Mouse (Mus musculus) hematopoietic stem cell, adult 5-6 weeks (primary cell): ENCODE measurements around the gene Nol12. TPM values are rescaled to one million over a fixed set of nuclear protein-coding genes. Genes with fewer than 3 reads are reported as not detected.

Experiments used
- ATAC-seq, 2 experiments: fragments of 125-278 bp in 1 of 2; replicated peaks in 1 of 2; 2 replicates each; pipeline ENCODE4 v1.8.0; 2016 to 2017; ENCODE audit warnings: inconsistent platforms in 2 of 2, mild to moderate bottlenecking in 2 of 2, moderate number of reproducible peaks in 2 of 2, low read depth in 1 of 2, moderate TSS enrichment in 1 of 2; ENCODE audit not compliant: low FRiP score in 2 of 2, poor library complexity in 2 of 2, severe bottlenecking in 2 of 2, insufficient read depth in 1 of 2, low TSS enrichment in 1 of 2
- total RNA-seq: library from RNA; stranded (forward); fragments of 172-1452, 232-1000 nt; gene quantifications from 2 replicates; pipeline ENCODE4 v1.2.3, GENCODE M21; 2017

Nol12 gene
- total RNA-seq, 1 experiment from 2014 or later: 37.5 TPM

DNA sequence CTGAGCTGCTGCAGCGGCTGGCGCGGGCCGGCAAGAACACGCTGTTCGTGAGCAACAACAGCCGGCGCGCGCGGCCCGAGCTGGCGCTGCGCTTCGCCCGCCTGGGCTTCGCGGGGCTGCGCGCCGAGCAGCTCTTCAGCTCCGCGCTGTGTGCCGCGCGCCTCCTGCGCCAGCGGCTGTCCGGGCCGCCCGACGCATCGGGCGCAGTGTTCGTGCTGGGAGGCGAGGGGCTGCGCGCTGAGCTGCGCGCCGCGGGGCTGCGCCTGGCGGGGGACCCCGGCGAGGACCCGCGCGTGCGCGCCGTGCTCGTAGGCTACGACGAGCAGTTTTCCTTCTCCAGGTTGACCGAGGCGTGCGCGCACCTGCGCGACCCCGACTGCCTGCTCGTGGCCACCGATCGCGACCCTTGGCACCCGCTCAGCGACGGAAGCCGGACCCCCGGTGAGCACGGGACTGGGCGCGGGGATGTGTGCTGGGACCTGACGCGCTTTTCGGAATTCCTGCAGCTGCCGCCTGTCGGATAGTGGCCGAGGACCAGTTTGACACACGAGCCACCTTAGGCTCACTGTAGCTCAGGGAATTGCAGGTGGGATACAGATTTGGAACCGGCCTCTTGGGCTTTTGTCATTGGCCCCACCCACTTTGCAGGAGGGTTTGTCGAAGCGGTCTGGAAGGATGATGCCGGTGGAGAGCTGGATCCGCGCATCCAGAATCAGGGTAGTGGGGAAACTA is 20.5 kb upstream of the Nol12 start:
- ATAC-seq: no peak

DNA sequence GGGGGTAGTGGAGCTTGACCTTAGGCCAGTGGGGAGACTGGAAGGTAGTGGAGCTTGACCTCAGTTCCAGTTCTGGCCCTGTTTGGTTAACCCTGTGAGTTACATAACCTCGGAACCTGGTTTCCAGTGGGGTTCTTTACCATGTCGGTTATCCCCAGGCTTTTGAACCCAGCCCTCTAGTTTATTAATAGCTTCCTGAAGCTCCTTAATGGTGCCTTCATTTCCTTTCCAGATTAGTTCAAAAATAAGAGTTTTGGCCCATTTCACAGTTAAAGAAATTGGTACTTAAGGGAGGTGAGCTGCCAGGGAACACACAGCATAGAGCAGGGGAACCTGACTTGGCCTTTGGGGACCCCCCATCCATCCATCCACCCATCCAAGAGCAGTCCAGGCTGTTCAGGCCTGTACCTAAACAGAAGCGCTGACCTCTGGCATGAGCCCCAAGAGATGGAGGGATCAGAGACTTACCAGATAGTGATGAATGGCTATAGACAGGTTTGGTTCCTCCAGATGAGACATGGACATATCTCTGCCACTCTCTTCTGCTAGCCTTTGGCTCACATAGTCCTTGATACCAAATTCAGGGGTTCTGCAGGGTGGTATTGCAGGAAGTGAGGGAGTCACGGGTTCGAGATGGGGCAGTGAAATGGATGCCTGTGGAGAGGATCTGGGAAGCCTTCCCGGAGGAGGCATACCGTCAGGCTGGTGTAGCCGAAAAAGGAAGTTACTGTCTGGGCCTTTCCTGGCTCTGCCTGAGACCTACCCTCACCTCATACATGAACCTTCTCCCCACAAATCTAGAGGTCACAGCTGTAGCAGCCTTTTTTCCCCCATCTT is 19.7 kb upstream of the Nol12 start:
- ATAC-seq: no peak

DNA sequence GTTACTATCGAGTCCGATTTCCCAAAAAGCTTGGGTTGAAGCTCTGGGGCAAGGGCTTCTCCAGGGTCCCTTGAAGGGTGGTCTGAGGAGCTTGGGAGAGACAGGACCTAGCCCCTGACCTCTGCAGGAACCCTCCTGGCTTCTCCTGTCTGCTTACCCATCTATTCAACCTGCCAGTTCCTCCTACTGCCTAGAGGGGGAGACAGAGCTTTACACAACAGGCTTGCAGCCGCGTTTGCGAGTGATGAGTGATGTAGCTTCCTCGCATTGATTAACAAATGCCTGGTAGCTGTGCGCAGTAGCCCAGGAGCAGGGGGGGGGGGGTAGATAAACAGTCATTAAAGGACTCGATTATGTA is 19.1 kb upstream of the Nol12 start:
- ATAC-seq: peak; percentile 47 to 68

DNA sequence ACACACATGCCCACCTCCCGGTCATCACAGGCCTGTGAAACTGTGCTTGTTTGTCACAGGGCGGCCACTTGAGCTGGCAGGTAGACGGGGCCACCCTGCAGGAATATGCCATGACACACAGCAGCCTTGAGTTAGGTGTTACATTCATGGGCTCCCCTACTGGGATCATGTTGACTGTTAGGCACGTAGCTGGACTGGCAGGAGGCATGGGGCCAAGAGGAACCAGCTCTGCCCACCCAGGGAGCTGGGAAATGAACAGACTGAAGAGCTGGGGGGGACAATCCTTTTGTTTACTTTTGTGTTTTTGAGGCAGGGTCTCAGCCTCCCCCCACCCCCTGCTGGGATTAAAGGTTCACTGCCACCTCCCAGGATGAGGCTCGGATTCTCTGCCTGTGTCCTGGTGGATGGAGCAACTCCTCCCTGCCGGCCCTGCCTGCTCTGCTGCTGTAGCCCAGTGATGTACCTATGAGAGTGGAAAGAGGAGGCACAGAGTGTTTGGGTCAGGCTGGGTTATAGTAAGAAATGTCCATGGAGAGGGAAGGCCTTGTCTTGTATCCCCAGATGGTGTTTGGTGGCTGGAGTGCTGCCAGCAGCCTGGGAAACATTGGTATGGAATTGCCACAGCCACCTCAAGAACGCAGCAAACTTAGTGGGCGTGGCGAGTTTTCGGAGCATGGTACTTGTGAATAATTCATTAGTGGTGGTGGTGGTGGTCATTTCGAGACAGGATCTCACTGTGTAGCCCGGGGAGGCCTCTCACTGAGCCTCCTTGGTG is 18.5 kb upstream of the Nol12 start:
- ATAC-seq: no peak

DNA sequence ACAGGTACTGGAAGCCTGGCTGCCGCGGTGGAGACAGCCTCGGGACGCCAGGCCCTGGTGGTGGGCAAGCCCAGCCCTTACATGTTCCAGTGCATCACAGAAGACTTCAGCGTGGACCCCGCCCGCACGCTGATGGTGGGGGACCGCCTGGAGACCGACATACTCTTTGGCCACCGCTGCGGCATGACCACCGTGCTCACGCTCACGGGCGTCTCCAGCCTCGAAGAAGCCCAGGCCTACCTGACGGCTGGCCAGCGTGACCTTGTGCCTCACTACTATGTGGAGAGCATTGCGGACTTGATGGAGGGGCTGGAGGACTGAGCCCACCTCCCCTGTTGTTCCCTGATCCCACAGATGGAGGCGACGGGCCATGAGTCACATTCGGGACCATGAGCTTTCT is 16.6 kb upstream of the Nol12 start:
- ATAC-seq: no peak

DNA sequence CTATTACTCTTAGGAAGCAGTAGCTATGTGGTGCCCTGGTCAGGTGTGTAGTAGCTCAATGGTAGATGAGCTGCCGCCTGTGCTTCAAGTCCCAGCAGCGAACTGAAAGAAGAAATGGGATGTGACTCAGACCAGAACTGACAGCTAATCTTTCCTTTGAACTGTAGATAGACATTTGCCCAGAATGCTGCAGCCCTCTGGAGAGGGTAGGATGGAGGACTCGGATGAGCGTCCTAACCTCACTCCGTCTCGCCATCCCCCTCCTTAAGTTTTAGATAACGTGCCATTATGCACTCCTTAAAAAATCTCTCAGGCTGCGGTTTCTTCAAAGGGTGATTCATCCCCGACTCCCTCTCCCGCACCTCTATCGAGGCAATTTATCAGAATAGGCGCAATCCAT is 14.8 kb upstream of the Nol12 start:
- ATAC-seq: no peak

DNA sequence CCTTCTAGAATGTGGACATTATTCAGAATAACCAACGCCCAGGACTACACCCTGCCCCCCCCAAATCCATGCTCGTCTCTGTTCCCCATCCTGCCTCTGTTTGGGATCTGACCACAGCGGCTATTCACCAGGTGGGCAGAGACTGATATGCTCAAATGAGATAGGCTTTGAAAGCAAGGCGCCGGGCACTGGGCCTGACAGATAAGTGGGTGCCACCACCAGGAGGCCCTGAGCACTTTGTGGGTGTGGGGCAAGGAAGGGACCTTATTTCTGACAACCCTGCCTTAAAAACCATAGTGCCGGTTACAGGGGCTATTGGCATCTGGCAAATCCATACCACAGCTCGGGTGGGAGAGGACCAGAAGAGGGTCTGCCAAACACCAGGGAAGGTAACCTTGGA is 12.0 kb upstream of the Nol12 start:
- no peak; a peak in 1 of 4 replicates for ATAC-seq

DNA sequence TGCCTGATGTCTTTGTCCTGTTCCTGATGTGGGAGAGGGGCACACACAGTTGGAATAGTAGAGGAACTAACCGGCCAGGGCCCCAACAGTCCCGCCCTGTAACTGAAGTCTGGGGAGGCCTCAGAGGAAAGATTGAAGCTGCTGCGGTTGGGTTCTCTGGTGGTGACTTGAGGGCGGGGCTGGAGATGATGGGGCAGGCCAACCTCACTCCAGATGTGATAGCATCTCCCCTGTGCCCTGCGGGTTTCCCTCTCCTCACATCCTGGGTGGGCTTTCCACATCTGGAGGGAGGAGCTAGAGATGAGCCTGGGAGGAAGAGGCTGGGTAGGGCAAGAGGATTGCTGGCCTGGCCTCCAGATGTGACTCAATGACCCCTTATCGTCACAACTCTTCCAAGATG is 11.1 kb upstream of the Nol12 start:
- ATAC-seq: peak; percentile 43 to 59

DNA sequence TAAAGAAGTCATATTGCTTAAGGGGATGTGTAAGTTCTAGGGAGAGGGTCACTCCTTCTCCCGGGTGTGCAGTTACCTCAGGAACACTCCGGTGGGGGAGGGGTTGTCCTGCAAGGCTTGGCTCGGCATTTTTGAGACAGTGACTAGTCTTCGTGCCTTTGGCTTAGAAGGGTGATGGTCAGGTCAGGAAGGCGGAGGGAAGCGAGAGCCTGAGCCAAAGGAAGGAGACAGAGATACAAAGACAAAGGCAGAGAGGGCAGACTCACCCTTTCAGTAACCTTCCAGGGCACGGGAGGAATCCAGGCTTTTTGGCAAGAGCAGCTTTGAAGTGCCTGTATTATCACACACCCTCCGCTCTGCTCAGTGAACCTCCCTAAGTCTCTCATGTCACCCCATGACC is 9.6 kb upstream of the Nol12 start:
- no peak for ATAC-seq

DNA sequence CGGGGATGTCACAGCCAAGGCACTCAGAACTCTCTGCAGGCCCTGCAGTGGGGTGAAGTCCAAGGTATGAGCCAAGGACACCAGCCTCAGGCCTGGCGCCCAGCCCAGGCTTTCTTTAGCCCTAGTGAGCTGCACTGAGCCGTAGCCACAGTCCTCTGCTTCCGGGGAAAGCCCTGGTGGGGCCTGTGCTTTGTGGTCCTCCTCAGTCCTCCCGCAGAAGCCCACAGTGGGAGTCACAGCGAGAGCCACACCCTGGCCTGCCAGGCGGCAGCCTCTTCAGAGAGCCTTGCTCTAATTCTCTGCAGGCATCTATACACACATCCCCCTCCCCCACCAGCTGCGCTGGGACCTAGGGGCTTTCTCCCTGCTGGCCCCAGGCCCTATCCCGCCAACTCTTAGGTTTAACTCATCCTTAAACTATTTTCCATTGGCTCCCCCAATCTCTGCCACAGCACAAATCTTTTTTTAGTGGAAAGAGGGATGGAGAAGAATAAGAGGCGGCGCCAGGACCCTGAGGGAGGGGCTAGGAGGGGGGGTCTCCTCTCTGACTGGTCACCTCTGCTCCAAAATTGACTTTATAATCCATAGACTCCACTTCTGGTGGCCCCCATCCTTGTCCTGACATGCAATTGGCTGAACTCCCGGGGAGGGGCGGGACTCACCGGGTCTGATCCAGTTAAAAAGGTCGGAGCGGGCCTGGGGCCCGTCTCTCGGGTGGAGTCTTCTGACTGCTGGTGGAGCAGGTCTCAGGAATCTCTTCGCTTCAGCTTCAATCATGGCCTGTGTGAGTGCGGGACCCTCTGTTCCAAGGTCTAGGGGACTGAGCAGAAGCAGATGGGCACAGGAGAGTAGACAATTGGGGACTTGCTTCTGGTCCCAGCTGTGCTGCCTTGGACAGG is 8.5 kb upstream of the Nol12 start, which contains the start of gene Lgals1:
Lgals1 (plus strand) TSS at position 705 of the 899 bp plus-strand sequence.
- ATAC-seq: peak; percentile 18 to 46; a peak in 2 of 4 replicates

DNA sequence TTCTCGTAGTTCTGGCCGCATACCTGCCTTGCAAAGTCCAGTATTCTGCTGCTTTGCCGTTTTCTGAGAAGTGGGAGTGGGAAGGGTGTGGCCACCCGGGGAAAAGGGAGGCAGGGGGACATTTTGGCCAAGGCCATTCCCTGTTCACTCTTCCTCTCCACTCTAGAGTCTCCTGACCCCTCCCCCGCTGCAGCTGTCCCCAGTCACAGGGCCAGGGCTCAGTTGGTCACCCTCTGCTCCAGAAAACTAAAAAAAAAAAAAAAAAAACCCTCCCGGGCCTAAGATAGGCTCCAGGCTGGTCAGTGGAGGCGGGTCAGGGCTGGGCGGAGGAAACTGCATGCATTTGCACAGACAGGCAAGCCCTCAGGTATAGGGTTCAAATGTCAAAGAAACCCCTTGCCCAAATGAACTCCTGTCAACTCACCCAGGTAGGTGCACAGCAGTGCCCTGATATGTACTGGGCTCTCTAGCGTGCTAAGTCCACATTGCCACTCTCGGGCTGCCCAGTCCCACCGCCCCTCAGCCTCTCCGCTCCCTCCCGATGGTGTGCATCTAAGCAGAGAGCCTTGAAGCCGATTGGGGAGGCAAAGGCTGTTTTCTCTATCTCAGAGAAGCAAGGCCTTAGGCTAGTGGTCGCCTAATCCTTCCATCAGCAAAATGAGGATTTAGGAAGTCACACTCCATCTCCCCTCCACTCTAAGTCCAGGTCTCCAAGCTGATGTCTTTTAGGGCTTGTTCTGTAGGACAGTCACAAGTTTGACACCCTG is 7.5 kb upstream of the Nol12 start:
- ATAC-seq: no peak

DNA sequence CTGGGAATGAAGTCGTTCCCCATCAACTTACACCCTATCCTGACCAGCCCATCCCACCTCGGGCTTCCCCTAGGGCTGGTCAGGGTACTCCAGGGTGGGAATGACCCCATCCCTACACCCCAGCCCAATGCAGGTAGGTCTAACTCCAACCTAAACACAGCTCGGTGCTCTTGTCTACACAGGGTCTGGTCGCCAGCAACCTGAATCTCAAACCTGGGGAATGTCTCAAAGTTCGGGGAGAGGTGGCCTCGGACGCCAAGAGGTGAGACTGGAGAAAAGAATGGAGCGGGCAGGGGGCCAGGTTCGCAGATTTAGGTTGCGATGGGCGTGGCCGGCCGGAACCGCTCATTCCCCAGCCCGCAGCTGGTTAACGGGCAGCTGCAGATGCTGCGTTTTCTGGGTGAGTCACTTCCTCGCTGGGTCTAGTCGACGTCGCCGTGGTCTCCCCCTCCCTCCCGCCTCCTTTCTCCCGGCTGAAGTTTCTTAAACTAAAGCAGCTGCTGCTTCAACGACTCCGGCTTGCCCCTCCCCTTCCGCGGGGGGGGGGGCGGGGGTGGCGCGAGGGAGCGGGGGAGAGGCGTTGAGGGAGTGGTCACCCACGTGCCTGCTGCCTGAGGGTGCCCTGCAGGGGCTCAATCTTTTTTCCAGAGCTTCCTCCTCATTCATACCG is 6.8 kb upstream of the Nol12 start:
- peak; percentile 78 for ATAC-seq

DNA sequence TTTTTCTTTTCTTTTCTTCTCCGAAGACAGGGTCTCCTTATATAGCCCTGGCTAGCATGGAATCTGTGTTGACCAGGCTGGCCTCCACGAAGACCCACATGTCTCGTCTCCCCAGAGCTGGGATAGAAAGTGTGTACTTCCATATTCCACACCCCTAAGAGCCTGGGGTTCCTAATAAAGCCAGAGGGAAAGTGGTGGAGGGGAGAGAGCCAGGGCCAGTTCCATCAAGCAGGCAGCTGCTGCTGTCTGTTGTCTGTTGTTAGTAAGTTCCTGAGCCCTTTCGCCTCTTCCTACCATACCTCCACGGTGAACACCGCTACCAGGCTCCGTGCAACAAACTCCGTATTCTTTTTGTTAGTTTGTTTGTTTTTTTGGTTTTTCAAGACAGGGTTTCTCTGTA is 6.2 kb upstream of the Nol12 start:
- no peak for ATAC-seq

DNA sequence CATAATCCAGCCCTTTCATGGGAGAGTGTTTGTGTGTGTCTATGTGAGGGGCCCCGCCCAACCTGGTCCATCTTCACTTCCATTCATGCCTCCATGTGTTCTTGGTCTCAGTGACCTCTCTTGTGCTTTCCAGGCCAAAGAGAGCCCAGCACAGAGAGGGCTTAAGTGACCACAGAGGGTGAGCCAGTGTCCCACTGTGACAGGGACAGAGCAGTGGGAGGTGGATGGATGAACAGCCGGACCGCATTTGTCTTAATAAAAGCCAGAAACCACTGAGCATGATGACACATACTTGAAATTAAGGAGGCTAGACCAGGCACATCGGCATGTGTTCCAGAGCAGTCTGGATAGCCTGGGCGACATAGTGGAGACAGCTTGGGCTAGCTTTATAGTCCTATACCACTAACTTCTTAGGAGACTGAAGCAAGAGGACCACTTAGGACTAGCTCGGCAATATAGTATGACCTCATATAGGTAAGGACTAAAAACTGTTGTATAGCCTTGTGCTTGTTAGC is 4.5 kb upstream of the Nol12 start:
- no peak for ATAC-seq

DNA sequence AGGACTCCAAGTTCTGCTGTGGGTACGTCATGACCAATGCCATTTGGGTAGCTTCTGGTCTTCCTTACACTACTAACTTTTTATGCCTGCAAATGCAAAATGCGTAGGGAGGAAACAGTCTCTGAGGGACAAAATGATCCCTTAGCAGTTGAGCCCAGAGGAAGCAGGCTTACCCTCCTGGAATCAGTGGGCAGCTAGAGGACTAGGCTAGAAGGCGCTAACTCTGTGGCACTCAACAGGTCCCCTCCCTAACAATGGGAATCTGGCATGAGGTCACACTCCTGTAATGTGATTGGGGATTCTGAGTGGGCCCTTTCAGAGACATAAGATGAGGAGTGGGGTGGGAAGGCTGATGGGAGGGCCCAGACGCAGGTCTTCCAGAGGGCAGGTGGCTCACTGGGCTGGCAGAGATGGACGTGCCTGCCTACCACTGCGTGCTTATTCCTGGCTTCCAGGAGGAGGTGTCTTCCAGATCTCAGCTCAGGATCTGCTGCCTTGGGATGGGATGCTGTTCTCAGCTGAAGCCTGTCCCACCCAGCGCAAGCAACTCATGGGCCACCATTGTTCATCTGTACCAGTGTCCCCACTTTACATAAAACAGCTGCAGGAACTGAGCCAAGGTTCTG is 3.8 kb upstream of the Nol12 start:
- ATAC-seq: no peak
